Comparison of ENCODE assay signal across 12 mouse cellular contexts in the genomic region with DNA sequence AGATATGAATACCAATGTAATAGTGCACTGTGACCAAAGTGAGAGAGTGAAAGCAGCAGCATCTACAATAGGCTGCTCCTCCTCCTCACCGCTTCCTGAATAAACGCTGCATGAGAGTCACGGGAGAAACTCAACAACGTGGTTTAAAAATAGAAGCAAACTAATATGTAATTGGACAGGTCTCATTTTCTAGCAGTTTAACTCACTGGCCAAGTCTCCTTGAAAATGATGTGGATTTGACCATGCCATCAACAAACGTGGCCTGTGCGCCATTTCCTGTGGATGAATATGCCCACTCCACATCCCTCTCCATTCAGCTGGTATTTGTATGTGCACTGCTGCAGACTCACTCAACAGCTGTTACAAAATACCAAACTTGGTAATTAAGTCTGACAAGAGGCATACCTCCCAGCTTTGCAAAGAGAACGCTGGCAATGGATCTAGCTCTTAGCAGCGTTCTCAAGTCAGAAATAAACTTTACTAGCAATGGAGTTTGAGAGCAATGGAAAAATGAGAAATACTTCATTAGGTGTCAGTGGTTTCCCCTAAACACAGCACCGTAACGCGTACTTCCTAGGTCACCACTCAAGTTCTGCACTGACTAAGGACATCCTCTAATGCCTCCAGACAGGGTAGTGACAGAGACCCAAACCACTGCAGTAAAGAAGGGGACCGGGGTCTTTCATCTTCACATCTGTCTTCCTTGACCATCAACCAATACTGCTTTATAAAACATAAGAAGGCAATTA. TPM values are rescaled to one million over a fixed set of nuclear protein-coding genes. Genes with fewer than 3 reads are reported as not detected.
DNase-seq lines count a peak whose midpoint lies in the region; ATAC-seq and TF ChIP-seq lines count a peak whose summit lies in the region.
"Had no signal": no experiment of that assay in that cellular context is flagged by ENCODE, and none has a peak within 500 bp of the region (broad histone marks: within the 10 kb centered on the region; RNA-seq: fewer than 3 reads in every experiment).

No protein-coding gene starts in this region.

- peaks cover 10% of the 10 kb centered on the region for H3K36me3 ChIP-seq in limb, embryonic 14.5 days (ENCODE audit: control insufficient read depth, insufficient read depth, low read length)

- DNase-seq in heart, adult 8-10 months (ENCODE audit: low spot score), result peak; percentile 57
- DNase-seq in heart, postnatal 25 days (ENCODE audit: low spot score), result no peak
- no peak for DNase-seq in limb, embryonic 14.5 days (ENCODE audit: low spot score)
- peak; percentile 8 to 14 for DNase-seq in natural killer cell, adult 2 months (ENCODE audit: low spot score in 2 of 2)
- no peak for DNase-seq in urinary bladder, postnatal 14 days (ENCODE audit: low spot score)
- no peak for DNase-seq in adrenal gland, adult 8-10 months
- DNase-seq: adrenal gland, postnatal 14 days; kidney, postnatal 14 days had no signal

- peak overlapping the region; percentile 64 for H3K27ac ChIP-seq in bone marrow macrophage, adult 2 months (ENCODE audit: insufficient read depth, low read depth, low read length)
- H3K27ac ChIP-seq in limb, embryonic 14.5 days (replicated peaks; ENCODE audit: low read depth, low read length), result no peak overlapping the region
- H3K27ac ChIP-seq: liver, embryonic 12.5 days; neural tube, embryonic 12.5 days had no signal

- TF ChIP-seq CTCF in bone marrow macrophage, adult 2 months (IDR thresholded peaks at IDR 0.05; ENCODE audit: low read depth, low read length), result no peak

- no peak for TF ChIP-seq POLR2A in bone marrow macrophage, adult 2 months (IDR thresholded peaks at IDR 0.05; ENCODE audit: borderline replicate concordance, low read depth, low read length)
- TF ChIP-seq POLR2A in limb, embryonic 14.5 days (IDR thresholded peaks at IDR 0.05; ENCODE audit: borderline replicate concordance, extremely low read depth, insufficient read depth, insufficient read length), result no peak

- ATAC-seq in limb, embryonic 14.5 days (ENCODE audit: low FRiP score, low read depth), result 0 out of 2 replicates have a peak, but pooled peaks have one; percentile 44
- no peak for ATAC-seq in megakaryocyte-erythroid progenitor cell, adult 5-6 weeks (replicated peaks; ENCODE audit: low FRiP score, low TSS enrichment, poor library complexity, severe bottlenecking)
- ATAC-seq: liver, embryonic 12.5 days had no signal

- peaks cover 26% of the 10 kb centered on the region for H3K4me1 ChIP-seq in bone marrow macrophage, adult 2 months (ENCODE audit: control insufficient read depth, insufficient read depth, low read length)
- H3K4me1 ChIP-seq in limb, embryonic 14.5 days (ENCODE audit: control insufficient read depth, insufficient read depth, low read length), result peaks cover 7% of the 10 kb centered on the region; the same call in 1 of the 2 replicates
- H3K4me1 ChIP-seq: neural tube, embryonic 12.5 days had no signal

- no peaks in the 10 kb centered on the region for H3K9me3 ChIP-seq in limb, embryonic 14.5 days (ENCODE audit: control insufficient read depth, low read length)
- H3K9me3 ChIP-seq: liver, embryonic 12.5 days; neural tube, embryonic 12.5 days had no signal

- H3K4me2 ChIP-seq in limb, embryonic 14.5 days (replicated peaks; ENCODE audit: low read depth, low read length, severe bottlenecking), result no peak overlapping the region
- H3K4me2 ChIP-seq: liver, embryonic 12.5 days; neural tube, embryonic 12.5 days had no signal

- 78% methylated on average over 12 of the region's 12 CpGs for WGBS in limb, embryonic 14.5 days

- H3K27me3 ChIP-seq in limb, embryonic 14.5 days (ENCODE audit: control insufficient read depth, insufficient read depth, low read length), result no peaks in the 10 kb centered on the region
- H3K27me3 ChIP-seq: liver, embryonic 12.5 days; neural tube, embryonic 12.5 days had no signal

- intact Hi-C loops in heart, postnatal 25 days (cut with DNase I), result loop anchor here (5.0 kb wide), 1 partner anchor 33 kb away; no protein-coding TSS in a partner anchor

- H3K4me3 ChIP-seq in bone marrow macrophage, adult 2 months (ENCODE audit: insufficient read depth, low read length), result peak overlapping the region; percentile 35
- no peak overlapping the region for H3K4me3 ChIP-seq in limb, embryonic 14.5 days (replicated peaks; ENCODE audit: low read length)
- H3K4me3 ChIP-seq: liver, embryonic 12.5 days; neural tube, embryonic 12.5 days had no signal

- H3K9ac ChIP-seq in limb, embryonic 14.5 days (ENCODE audit: low read depth, low read length, severe bottlenecking), result no peak overlapping the region
- H3K9ac ChIP-seq: liver, embryonic 12.5 days; neural tube, embryonic 12.5 days had no signal

RNA-seq across cellular contexts. Expression of gene Noct, which starts 46.0 kb away (rescaled TPM):
- total RNA-seq in heart, adult 8-10 months (2022), result 10 to 100 TPM; 32.2 to 45.2 (median 41.6) TPM
- total RNA-seq in heart, postnatal 25 days (2021), result 10 to 100 TPM; 30.2 to 49.7 TPM
- 8.3 and 9.2 TPM in 2 replicates for polyA plus RNA-seq in bone marrow macrophage, adult 2 months (2012; ENCODE audit: insufficient read depth, insufficient read length, missing spikeins)
- 18.0 and 23.3 TPM in 2 replicates for polyA plus RNA-seq in limb, embryonic 14.5 days (2012; rRNA removed)
- 10.0 and 11.7 TPM in 2 replicates for polyA plus RNA-seq in limb, embryonic 14.5 days (2014; fragmentation: Nextera tagmentation; extraction: Ambion mirVana)
- 19.2 and 39.1 TPM in 2 replicates for total RNA-seq in megakaryocyte-erythroid progenitor cell, adult 5-6 weeks (2014; fragmentation: Nextera tagmentation)
- 4.6 and 5.8 TPM in 2 replicates for total RNA-seq in megakaryocyte-erythroid progenitor cell, adult 5-6 weeks (2017)
- 10 to 100 TPM; 12.8 to 16.4 (median 14.1) TPM for total RNA-seq in adrenal gland, adult 8-10 months (2022)

Comparison
In these comparisons a context has a peak if more than half of its experiments do, and no peak if none do; other contexts are left out.
1. DNase-seq: peak in heart, adult 8-10 months (single experiment) and natural killer cell, adult 2 months (2 of 2); none in heart, postnatal 25 days (single experiment), limb, embryonic 14.5 days (single experiment), urinary bladder, postnatal 14 days (single experiment) and adrenal gland, adult 8-10 months (single experiment).